11 mouse cellular contexts compared by ENCODE assay signal in genomic region chr7:89796351-89796801, GRCm38 (mm10).
DNase-seq lines count a peak whose midpoint lies in the region; ATAC-seq and TF ChIP-seq lines count a peak whose summit lies in the region.
"Had no signal": no experiment of that assay in that cellular context is flagged by ENCODE, and none has a peak within 500 bp of the region (broad histone marks: within the 10 kb centered on the region; RNA-seq: fewer than 3 reads in every experiment).

No protein-coding gene starts in this region.

- no peaks in the 10 kb centered on the region for H3K36me3 ChIP-seq in limb, embryonic 11.5 days (ENCODE audit: control insufficient read depth, insufficient read depth, low read length)
- no peaks in the 10 kb centered on the region for H3K36me3 ChIP-seq in limb, embryonic 10.5 days
- H3K36me3 ChIP-seq in hindbrain, postnatal 0 days (ENCODE audit: insufficient read depth, low read length) = no peaks in the 10 kb centered on the region
- H3K36me3 ChIP-seq in neural tube, embryonic 15.5 days = no peaks in the 10 kb centered on the region
- H3K36me3 ChIP-seq: midbrain, embryonic 12.5 days had no signal

- ATAC-seq in limb, embryonic 11.5 days (ENCODE audit: insufficient number of reproducible peaks, low FRiP score, low TSS enrichment, low read depth) = peak; percentile 38; the same call in 1 of the 2 replicates
- peak; percentile 85 for ATAC-seq in hindbrain, postnatal 0 days
- peak; percentile 53; the same call in 1 of the 2 replicates for ATAC-seq in neural tube, embryonic 15.5 days (ENCODE audit: low FRiP score)
- ATAC-seq: activated CD4-positive, CD25-positive, alpha-beta regulatory T cell, adult 4 months had no signal

- H3K4me1 ChIP-seq in limb, embryonic 11.5 days (ENCODE audit: control insufficient read depth, insufficient read depth, low read length) = peaks cover 9% of the 10 kb centered on the region
- H3K4me1 ChIP-seq in limb, embryonic 10.5 days = peaks cover 26% of the 10 kb centered on the region
- peaks cover 7% of the 10 kb centered on the region; the same call in 1 of the 2 replicates for H3K4me1 ChIP-seq in hindbrain, postnatal 0 days (ENCODE audit: insufficient read depth, low read length)
- peaks cover 12% of the 10 kb centered on the region for H3K4me1 ChIP-seq in neural tube, embryonic 15.5 days

- H3K27ac ChIP-seq in limb, embryonic 11.5 days (replicated peaks; ENCODE audit: low read depth, low read length) = no peak overlapping the region
- no peak overlapping the region for H3K27ac ChIP-seq in limb, embryonic 10.5 days
- H3K27ac ChIP-seq in hindbrain, postnatal 0 days = peak overlapping the region; percentile 62; the same call in 1 of the 2 replicates
- no peak overlapping the region for H3K27ac ChIP-seq in neural tube, embryonic 15.5 days (replicated peaks)
- H3K27ac ChIP-seq: midbrain, embryonic 12.5 days had no signal

- TF ChIP-seq CTCF in hindbrain, postnatal 0 days (IDR thresholded peaks at IDR 0.05; ENCODE audit: low read depth) = no peak

- 19% methylated on average over 6 of the region's 6 CpGs for WGBS in limb, embryonic 11.5 days
- WGBS in limb, embryonic 10.5 days = 23% methylated on average over 6 of the region's 6 CpGs
- WGBS in hindbrain, postnatal 0 days = 21% methylated on average over 6 of the region's 6 CpGs
- 13% methylated on average over 6 of the region's 6 CpGs for WGBS in neural tube, embryonic 15.5 days

- H3K27me3 ChIP-seq in limb, embryonic 11.5 days (ENCODE audit: control insufficient read depth, insufficient read depth, low read length) = no peaks in the 10 kb centered on the region
- H3K27me3 ChIP-seq in limb, embryonic 10.5 days (ENCODE audit: low read depth, poor library complexity, severe bottlenecking) = 0 out of 2 replicates have a peak, but pooled peaks cover 9% of the 10 kb centered on the region
- H3K27me3 ChIP-seq in hindbrain, postnatal 0 days (ENCODE audit: insufficient read depth, low read length) = no peaks in the 10 kb centered on the region
- H3K27me3 ChIP-seq in neural tube, embryonic 15.5 days (replicated peaks) = no peaks in the 10 kb centered on the region

- no peak overlapping the region for H3K4me3 ChIP-seq in limb, embryonic 11.5 days (ENCODE audit: low read depth, low read length)
- no peak overlapping the region for H3K4me3 ChIP-seq in limb, embryonic 10.5 days
- H3K4me3 ChIP-seq in hindbrain, postnatal 0 days (ENCODE audit: low read length) = no peak overlapping the region
- H3K4me3 ChIP-seq in neural tube, embryonic 15.5 days (replicated peaks) = no peak overlapping the region
- H3K4me3 ChIP-seq: midbrain, embryonic 12.5 days had no signal

- no peak for DNase-seq in limb, embryonic 11.5 days (ENCODE audit: low spot score)
- DNase-seq in limb, embryonic 10.5 days (ENCODE audit: low spot score) = no peak
- DNase-seq in cerebellum, postnatal 36 days = peak; percentile 64 to 75
- DNase-seq in hindbrain, postnatal 0 days (ENCODE audit: low spot score) = peak; percentile 74
- no peak for DNase-seq in gastrocnemius, adult 18-20 months (ENCODE audit: low spot score)
- DNase-seq in kidney, postnatal 10 days = no peak
- DNase-seq in lung, adult 18-20 months = no peak
- DNase-seq: thymus, postnatal 25 days had no signal

- no peak overlapping the region for H3K9ac ChIP-seq in limb, embryonic 11.5 days (ENCODE audit: low read length)
- no peak overlapping the region for H3K9ac ChIP-seq in hindbrain, postnatal 0 days (replicated peaks; ENCODE audit: low read length)
- H3K9ac ChIP-seq in neural tube, embryonic 15.5 days (replicated peaks) = no peak overlapping the region
- H3K9ac ChIP-seq: midbrain, embryonic 12.5 days had no signal

- H3K9me3 ChIP-seq in limb, embryonic 11.5 days (ENCODE audit: control insufficient read depth, low read length) = no peaks in the 10 kb centered on the region
- H3K9me3 ChIP-seq in limb, embryonic 10.5 days (replicated peaks) = no peaks in the 10 kb centered on the region
- no peaks in the 10 kb centered on the region for H3K9me3 ChIP-seq in hindbrain, postnatal 0 days (ENCODE audit: low read length)
- no peaks in the 10 kb centered on the region for H3K9me3 ChIP-seq in neural tube, embryonic 15.5 days (replicated peaks)
- H3K9me3 ChIP-seq: midbrain, embryonic 12.5 days had no signal

- H3K4me2 ChIP-seq in limb, embryonic 11.5 days (ENCODE audit: low read depth, severe bottlenecking) = no peak overlapping the region
- H3K4me2 ChIP-seq in hindbrain, postnatal 0 days (ENCODE audit: low read depth, low read length) = 0 out of 2 replicates have a peak overlapping the region, but pooled peaks have one; percentile 8
- no peak overlapping the region for H3K4me2 ChIP-seq in neural tube, embryonic 15.5 days
- H3K4me2 ChIP-seq: midbrain, embryonic 12.5 days had no signal

Comparison
In these comparisons a context has a peak if more than half of its experiments do, and no peak if none do; other contexts are left out.
1. DNase-seq: peak in cerebellum, postnatal 36 days (2 of 2) and hindbrain, postnatal 0 days (single experiment); none in limb, embryonic 11.5 days (single experiment), limb, embryonic 10.5 days (single experiment), gastrocnemius, adult 18-20 months (single experiment), kidney, postnatal 10 days (single experiment) and lung, adult 18-20 months (0 of 2).
2. Peak in every context shown above with its lines, with median percentiles within 50 percentile points of each other: ATAC-seq.